Mouse (Mus musculus): ENCODE data around the gene Pctp.
A peak's percentile ranks its signal among the peaks of the same experiment; 100 is the strongest.

Pctp gene

DNA sequence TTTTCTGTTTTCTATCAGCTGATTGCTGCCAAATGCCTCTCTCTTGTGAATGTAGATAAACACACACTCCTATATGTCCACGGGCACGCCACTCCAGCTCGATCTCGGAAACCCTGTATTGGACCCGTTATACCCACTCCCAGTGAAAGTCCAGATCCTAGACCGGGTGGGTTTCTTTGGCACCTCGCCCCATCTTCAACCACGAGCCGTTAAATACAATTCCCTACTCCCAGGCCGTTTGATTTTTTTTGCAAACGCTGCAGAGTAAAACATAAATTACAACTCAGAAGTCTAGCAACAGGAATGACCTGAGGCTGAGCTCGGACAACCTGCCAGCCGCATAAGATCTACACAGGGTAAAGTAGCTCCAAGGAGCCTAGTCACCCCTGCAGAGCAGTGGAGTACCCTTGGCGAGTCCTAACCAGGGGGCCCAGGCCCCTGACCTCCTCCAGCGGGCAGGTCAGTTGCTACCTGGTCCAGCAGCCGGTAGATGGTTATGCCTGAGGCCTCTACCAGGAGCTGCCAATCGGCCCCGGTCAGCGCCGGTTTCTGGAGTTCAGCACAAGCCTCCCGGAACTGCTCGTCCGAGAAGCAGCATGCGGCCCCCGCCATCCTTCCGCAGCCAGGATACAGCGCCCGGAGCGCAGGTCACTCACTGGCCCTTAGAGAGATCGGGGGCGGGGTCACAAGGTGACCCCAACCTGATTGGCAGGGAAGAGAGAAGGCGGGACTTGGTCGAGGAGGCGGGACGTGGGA, at the start of gene Pctp:
Pctp (minus strand) TSS at position 664 of the 756 bp plus-strand sequence.
- DNase-seq (ENCODE audit: low spot score in 2 of 2) = peak; percentile 74 to 80

GRCm38 (mm10) chr11:90050016-90050415, 47.3 kb upstream of the Pctp start:
- no peak for DNase-seq (ENCODE audit: low spot score in 2 of 2)

- DNase-seq (ENCODE audit: low spot score in 2 of 2) = no peak
These were observed 44.6 kb upstream of the Pctp start for GRCm38 (mm10) chr11:90047271-90047670.

- DNase-seq (ENCODE audit: low spot score in 2 of 2) = no peak
These were observed 43.5 kb upstream of the Pctp start for GRCm38 (mm10) chr11:90046211-90046610.

GRCm38 (mm10) chr11:90044459-90044858, 41.8 kb upstream of the Pctp start:
- no peak for DNase-seq (ENCODE audit: low spot score in 2 of 2)

GRCm38 (mm10) chr11:90038022-90038421, 35.3 kb upstream of the Pctp start:
- no peak for DNase-seq (ENCODE audit: low spot score in 2 of 2)

DNA sequence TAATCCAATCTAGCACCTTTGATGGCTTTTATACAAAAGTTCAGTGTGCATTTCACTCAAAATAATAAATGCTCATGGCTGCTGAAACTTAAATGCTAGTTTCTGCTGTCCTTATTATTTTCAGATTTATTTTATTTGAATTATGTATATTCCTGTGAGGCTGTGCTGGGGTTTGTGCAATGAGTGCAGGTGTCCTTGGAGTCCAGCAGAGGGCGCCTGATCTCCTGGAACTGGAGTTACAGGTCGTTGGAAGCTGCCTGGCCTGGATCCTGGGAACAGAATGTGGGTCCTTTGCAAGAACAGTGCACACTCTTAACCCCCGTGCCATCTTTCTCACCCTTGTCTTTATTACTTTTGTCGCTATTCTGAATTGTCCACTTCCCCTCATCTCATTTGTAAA, 33.7 kb upstream of the Pctp start:
- no peak for DNase-seq (ENCODE audit: low spot score in 2 of 2)

DNA sequence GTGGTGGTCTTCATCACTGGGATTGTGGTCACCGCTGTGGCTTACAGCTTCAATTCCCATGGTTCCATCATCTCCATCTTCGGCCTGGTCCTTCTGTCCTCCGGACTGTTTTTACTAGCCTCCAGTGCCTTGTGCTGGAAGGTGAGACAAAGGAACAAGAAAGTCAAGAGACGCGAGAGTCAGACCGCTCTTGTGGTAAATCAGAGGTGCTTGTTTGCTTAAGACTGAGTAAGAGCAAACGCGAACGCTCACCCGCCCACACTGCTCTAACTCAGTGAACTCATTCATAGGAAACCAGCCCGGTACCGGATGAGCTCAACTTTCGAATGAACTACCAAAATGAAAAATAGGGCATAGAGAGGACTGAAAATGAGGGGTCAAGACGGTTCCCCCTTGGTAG, 32.8 kb upstream of the Pctp start:
- DNase-seq (ENCODE audit: low spot score in 2 of 2) = no peak

DNA sequence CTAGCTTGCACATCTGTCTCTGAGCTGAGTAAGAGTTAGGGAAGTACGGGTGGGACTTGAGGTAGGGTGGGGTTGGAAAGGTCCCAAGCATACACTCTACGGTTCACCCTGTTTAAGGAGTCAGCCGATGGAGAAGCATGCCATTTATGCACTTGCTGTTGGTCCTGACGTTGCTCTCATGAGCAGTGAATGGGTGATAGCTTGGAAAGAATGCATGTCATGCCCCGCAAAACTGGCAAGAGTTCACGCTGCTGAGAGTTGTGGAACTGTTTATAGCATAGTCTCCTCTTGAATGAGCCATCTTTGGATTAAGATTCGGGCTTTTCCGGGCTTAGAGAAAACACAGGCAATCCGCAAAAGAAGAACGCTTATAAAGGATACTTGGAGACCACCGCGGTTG, 32.0 kb upstream of the Pctp start:
- no peak for DNase-seq (ENCODE audit: low spot score in 2 of 2)

GRCm38 (mm10) chr11:90033442-90033841, 30.7 kb upstream of the Pctp start:
- DNase-seq (ENCODE audit: low spot score in 2 of 2) = no peak

- no peak for DNase-seq (ENCODE audit: low spot score in 2 of 2)
These were observed 30.1 kb upstream of the Pctp start for GRCm38 (mm10) chr11:90032807-90033206.

DNA sequence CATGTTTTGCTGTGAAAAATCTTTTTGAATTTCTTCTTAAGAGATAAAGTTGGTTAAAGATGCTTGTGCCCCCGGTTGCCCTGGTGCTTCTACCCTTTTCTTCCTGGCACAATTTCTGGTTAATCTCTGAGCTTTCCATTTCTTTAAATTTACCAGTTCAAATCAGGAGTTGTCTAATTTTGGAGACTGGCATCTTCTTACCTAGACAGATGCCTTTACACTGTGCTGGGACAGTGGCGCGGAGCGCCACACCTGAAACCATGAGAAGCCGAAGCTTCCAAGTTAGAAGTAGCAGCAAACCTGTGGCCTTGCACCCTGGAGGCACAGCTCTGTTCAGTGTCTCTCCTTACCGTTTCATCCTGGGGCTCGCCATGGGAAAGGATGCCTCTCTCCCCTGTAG, 28.4 kb upstream of the Pctp start:
- no peak for DNase-seq (ENCODE audit: low spot score in 2 of 2)

GRCm38 (mm10) chr11:90030557-90030956, 27.9 kb upstream of the Pctp start:
- no peak for DNase-seq (ENCODE audit: low spot score in 2 of 2)

GRCm38 (mm10) chr11:90029841-90030398, 27.2 kb upstream of the Pctp start, which contains the start of gene Tmem100:
Tmem100 (plus strand) TSS chr11:90030348.
- no peak for DNase-seq (ENCODE audit: low spot score in 2 of 2)

DNA sequence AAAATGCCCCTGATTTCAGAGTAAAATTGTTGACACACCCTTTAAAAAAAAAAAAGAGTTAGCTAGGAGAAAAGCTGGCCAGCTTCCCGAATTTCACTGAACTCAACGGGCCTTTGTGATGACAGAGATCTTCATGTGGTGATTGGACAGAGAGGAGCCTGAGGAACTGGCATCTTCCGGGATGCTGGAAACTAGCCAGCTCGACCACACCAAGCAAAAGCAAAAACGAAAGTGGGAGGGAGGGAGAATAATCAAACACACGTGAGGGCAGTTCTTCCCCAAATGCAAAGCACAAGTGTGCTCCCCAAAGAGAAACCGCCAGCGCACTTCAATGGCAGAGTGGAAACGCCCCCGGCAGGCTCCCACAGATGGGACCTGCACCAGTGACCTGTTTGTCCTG, 26.7 kb upstream of the Pctp start:
- DNase-seq (ENCODE audit: low spot score in 2 of 2) = peak; percentile 33 to 65

DNA sequence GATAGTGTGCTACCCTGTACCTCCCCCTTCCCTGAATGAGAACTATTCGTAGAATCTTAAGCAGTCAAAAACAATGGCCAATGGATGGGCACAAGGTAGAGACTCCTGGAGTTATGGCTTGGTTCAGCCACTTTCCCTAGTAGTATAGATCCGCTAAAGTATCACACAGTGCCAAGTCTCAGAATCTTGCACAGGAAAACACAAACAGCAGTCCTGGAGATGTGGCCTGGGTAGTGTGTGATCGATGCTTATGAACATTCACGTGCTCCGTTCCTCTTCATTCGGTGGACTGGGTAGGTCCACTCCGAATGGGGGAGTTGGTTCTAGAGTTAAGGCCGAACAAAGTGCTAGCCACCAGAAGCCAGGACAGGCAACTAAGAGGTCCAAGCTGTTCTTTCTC, 26.1 kb upstream of the Pctp start:
- DNase-seq (ENCODE audit: low spot score in 2 of 2) = no peak

DNA sequence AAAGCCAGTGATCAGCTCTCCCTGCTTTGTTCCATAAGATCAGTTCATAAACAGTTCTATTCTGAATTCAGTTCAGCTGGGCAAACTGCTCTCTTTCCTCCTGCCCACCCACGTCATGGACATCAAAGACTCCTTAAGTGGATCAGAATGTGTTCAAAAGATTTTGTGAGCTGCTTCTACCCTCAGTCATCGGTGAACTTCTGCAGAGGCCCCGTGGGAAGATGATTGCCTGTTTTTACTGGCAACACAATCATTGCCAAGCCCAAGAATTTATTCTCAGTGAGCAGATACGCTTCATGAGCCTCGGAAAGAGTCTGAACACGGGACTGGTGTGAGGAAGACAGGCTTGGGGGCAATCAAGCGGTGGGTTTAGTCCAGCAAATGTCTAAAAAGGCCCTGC, 24.5 kb upstream of the Pctp start:
- DNase-seq (ENCODE audit: low spot score in 2 of 2) = no peak

GRCm38 (mm10) chr11:90026802-90027174, 24.1 kb upstream of the Pctp start:
- no peak for DNase-seq (ENCODE audit: low spot score in 2 of 2)

DNA sequence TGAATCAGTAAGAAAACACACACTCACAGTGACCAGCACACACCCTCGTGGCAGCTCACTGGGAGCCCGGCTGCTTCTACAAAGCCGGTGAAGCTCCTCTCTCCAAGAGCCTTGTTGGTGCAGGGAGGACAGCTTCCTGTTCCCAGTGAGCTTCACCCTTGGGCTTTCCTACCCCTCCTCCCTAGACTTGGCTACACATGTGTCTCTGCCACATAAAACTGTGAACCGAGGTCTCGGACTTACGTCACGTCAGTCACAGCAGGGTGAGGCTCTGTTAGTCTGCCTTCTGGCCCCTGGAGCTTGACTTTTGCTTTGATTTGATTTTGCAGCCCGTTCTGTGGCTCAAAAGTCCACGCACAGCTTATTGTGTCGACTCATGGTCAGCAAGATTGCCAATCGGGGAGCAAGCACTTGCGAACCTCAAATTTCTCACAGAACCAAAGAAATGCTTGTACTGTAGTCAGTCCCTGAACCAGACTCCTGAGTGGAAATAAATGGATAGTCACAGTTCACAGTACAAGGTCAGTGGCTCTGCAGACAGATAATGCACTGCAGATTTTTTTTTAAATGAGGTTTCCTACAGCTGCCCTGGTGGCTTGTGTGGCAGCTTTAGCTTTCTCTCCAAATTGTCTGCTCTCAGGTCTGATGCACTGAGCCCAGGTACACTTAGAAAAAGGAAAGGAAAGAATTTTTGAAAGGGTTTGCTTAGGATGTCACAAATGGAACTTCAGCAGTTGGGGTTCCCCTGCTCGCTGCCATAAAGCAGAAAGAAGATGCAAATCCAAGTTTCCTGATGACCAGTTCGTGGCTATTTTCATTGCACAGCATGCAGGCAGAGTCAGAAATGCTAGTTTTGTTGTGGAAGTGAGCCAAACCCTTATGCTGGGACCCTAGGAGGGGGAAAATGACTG, 23.5 kb upstream of the Pctp start:
- no peak for DNase-seq (ENCODE audit: low spot score in 2 of 2)

GRCm38 (mm10) chr11:90019161-90019560, 16.5 kb upstream of the Pctp start:
- DNase-seq (ENCODE audit: low spot score in 2 of 2) = no peak

DNA sequence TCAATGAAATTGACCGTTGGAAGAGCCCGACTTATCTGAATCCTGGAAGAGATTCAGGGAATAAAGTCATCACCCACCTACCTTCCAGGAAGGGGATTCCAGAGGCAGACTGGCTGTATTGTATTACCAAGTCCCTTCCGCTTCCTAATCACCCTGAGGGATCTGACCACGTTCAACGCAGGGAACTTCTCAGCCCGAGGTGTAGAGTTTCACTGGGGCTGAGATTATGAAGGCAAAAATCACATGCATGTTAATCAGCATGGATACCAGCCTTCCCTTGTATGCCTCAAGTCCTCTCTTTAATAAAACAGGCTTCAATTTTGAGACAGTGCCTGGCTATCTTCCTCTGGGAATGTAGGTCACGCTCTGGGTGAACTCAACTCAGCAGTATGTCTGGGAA, 12.6 kb upstream of the Pctp start:
- no peak for DNase-seq (ENCODE audit: low spot score in 2 of 2)

DNA sequence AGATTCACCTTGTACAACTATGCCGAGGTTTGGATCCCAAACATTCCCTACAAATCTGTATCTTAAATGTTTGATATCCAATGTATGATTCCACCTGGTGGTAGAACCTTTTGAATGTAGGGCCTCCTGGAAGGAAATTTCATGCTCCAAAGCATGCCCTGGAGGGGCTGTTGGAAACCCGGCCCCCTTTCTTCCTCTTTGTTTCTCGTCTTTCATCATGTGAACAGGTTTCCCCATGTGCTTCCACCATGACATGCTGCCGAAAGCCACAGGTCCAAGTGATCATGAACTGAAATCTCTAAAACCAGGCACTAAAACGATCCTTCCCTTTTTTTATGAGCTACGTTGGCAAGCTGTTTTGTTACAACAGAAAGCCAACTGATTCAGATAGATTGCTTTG, 11.0 kb upstream of the Pctp start:
- no peak for DNase-seq (ENCODE audit: low spot score in 2 of 2)
